ENCODE assay signal across 33 mouse cellular contexts in the genomic region with DNA sequence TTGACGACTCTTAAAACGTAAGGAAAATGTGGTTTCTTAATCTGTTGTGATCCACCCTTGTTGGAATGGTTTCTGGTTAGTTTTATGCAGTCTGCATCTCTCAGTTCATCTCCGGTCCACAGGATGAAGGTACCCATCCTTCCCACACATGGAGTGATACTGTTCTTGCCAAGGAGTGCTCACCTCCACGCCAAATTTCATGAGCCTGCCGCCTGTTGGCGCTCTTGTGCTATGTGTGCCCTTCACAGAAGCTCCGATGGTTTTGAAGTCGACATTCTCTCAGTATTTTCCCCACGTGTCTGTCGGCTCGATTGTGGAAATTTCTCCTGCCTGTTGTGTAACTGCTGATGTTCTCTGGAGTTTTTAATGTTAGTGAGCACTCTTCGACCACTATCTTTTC. TPM values are rescaled to one million over a fixed set of nuclear protein-coding genes. Genes with fewer than 3 reads are reported as not detected.
A peak's percentile ranks its signal among the peaks of the same experiment; 100 is the strongest.
DNase-seq lines count a peak whose midpoint lies in the region; ATAC-seq and TF ChIP-seq lines count a peak whose summit lies in the region.
"Had no signal": no experiment of that assay in that cellular context is flagged by ENCODE, and none has a peak within 500 bp of the region (broad histone marks: within the 10 kb centered on the region; RNA-seq: fewer than 3 reads in every experiment).

No protein-coding gene starts in this region.

- H3K9ac ChIP-seq in ES-Bruce4 (ENCODE audit: low read depth, poor library complexity, severe bottlenecking): no peak overlapping the region
- no peak overlapping the region for H3K9ac ChIP-seq in lung, postnatal 0 days (replicated peaks; ENCODE audit: low read depth)
- no peak overlapping the region for H3K9ac ChIP-seq in intestine, embryonic 15.5 days
- H3K9ac ChIP-seq: hindbrain, embryonic 12.5 days; limb, embryonic 12.5 days; liver, embryonic 15.5 days; lung, embryonic 15.5 days; neural tube, embryonic 15.5 days had no signal

- H3K9me3 ChIP-seq in ES-Bruce4 (replicated peaks; ENCODE audit: control insufficient read depth, insufficient read depth, low read length, poor library complexity, severe bottlenecking): no peaks in the 10 kb centered on the region; the same call in 1 of the 2 replicates
- H3K9me3 ChIP-seq in lung, postnatal 0 days (ENCODE audit: low read length): no peaks in the 10 kb centered on the region
- H3K9me3 ChIP-seq in intestine, embryonic 15.5 days: no peaks in the 10 kb centered on the region
- H3K9me3 ChIP-seq: liver, embryonic 15.5 days; lung, embryonic 15.5 days; neural tube, embryonic 15.5 days had no signal

- no peak overlapping the region for H3K4me2 ChIP-seq in lung, postnatal 0 days (replicated peaks; ENCODE audit: low read depth, low read length)
- no peak overlapping the region for H3K4me2 ChIP-seq in intestine, embryonic 15.5 days (replicated peaks)
- H3K4me2 ChIP-seq: hindbrain, embryonic 12.5 days; limb, embryonic 12.5 days; liver, embryonic 15.5 days; lung, embryonic 15.5 days; neural tube, embryonic 15.5 days had no signal

- no peak overlapping the region for H3K27ac ChIP-seq in ES-Bruce4 (ENCODE audit: insufficient read depth, low read length)
- H3K27ac ChIP-seq in lung, postnatal 0 days (ENCODE audit: low read length): no peak overlapping the region
- H3K27ac ChIP-seq in intestine, embryonic 15.5 days: no peak overlapping the region
- H3K27ac ChIP-seq: hindbrain, embryonic 12.5 days; hindbrain, postnatal 0 days; limb, embryonic 12.5 days; liver, embryonic 15.5 days; lung, embryonic 15.5 days; neural tube, embryonic 15.5 days; stomach, postnatal 0 days had no signal

- DNase-seq in brain, adult 2 months (ENCODE audit: low read depth, low spot score): peak; percentile 20
- DNase-seq in cerebellum, adult 8-10 months: peak; percentile 18
- DNase-seq in cerebellum, postnatal 25 days: peak; percentile 44 to 65
- no peak for DNase-seq in frontal cortex, postnatal 14 days (ENCODE audit: low spot score in 2 of 2)
- DNase-seq in lung, postnatal 0 days (ENCODE audit: low spot score): no peak
- DNase-seq: adrenal gland, postnatal 25 days; B cell, adult 2 months; gastrocnemius, postnatal 25 days; heart, adult 11 months; heart, postnatal 36 days; kidney, adult 9 months; kidney, postnatal 10 days; layer of hippocampus, adult 9-11 months; lung, postnatal 4 days; midbrain, embryonic 14.5 days; right cerebral cortex, postnatal 25 days; thymus, adult 18-20 months; thymus, postnatal 25 days had no signal

- no peaks in the 10 kb centered on the region for H3K27me3 ChIP-seq in ES-Bruce4 (ENCODE audit: control insufficient read depth, insufficient read depth, low read length, poor library complexity, severe bottlenecking)
- no peaks in the 10 kb centered on the region for H3K27me3 ChIP-seq in lung, postnatal 0 days (replicated peaks; ENCODE audit: insufficient read depth, low read length)
- no peaks in the 10 kb centered on the region for H3K27me3 ChIP-seq in intestine, embryonic 15.5 days (replicated peaks)
- H3K27me3 ChIP-seq: hindbrain, embryonic 12.5 days; limb, embryonic 12.5 days; liver, embryonic 15.5 days; lung, embryonic 15.5 days; neural tube, embryonic 15.5 days had no signal

- no peaks in the 10 kb centered on the region for H3K36me3 ChIP-seq in ES-Bruce4 (ENCODE audit: control insufficient read depth, insufficient read depth, low read length, poor library complexity, severe bottlenecking)
- no peaks in the 10 kb centered on the region for H3K36me3 ChIP-seq in lung, postnatal 0 days (ENCODE audit: insufficient read depth, low read length)
- no peaks in the 10 kb centered on the region for H3K36me3 ChIP-seq in intestine, embryonic 15.5 days
- H3K36me3 ChIP-seq: hindbrain, embryonic 12.5 days; limb, embryonic 12.5 days; liver, embryonic 15.5 days; lung, embryonic 15.5 days; neural tube, embryonic 15.5 days had no signal

- no peak for ATAC-seq in lung, postnatal 0 days
- ATAC-seq in intestine, embryonic 15.5 days: no peak
- ATAC-seq: forebrain, embryonic 14.5 days; hindbrain, postnatal 0 days; intestine, embryonic 16.5 days had no signal

- TF ChIP-seq CTCF in ES-Bruce4 (IDR thresholded peaks at IDR 0.05; ENCODE audit: low read depth, low read length): peak; percentile 40
- no peak for TF ChIP-seq CTCF in lung, postnatal 0 days (IDR thresholded peaks at IDR 0.05)

- H3K4me3 ChIP-seq in ES-Bruce4 (ENCODE audit: low read depth, low read length): no peak overlapping the region
- no peak overlapping the region for H3K4me3 ChIP-seq in lung, postnatal 0 days (ENCODE audit: low read depth, low read length)
- no peak overlapping the region for H3K4me3 ChIP-seq in intestine, embryonic 15.5 days (replicated peaks)
- H3K4me3 ChIP-seq: hindbrain, embryonic 12.5 days; limb, embryonic 12.5 days; liver, embryonic 15.5 days; lung, embryonic 15.5 days; neural tube, embryonic 15.5 days had no signal

- no peaks in the 10 kb centered on the region for H3K4me1 ChIP-seq in ES-Bruce4 (ENCODE audit: control insufficient read depth, insufficient read depth, low read length)
- no peaks in the 10 kb centered on the region for H3K4me1 ChIP-seq in lung, postnatal 0 days (ENCODE audit: insufficient read depth, low read depth, low read length)
- no peaks in the 10 kb centered on the region for H3K4me1 ChIP-seq in intestine, embryonic 15.5 days (replicated peaks)
- H3K4me1 ChIP-seq: hindbrain, embryonic 12.5 days; liver, embryonic 15.5 days; neural tube, embryonic 15.5 days had no signal

- 85% methylated on average over 12 of the region's 12 CpGs for WGBS in lung, postnatal 0 days
- WGBS in intestine, embryonic 15.5 days: 86% methylated on average over 12 of the region's 12 CpGs

- no peak for TF ChIP-seq EP300 in ES-Bruce4 (IDR thresholded peaks at IDR 0.05; ENCODE audit: insufficient read depth, low read depth, low read length)
- no peak for TF ChIP-seq EP300 in lung, postnatal 0 days (IDR thresholded peaks at IDR 0.05)

- TF ChIP-seq POLR2A in ES-Bruce4 (IDR thresholded peaks at IDR 0.05; ENCODE audit: insufficient read depth, low read length): no peak

RNA-seq across cellular contexts. Expression of gene A930009A15Rik, which starts 40.0 kb away (rescaled TPM):
- polyA plus RNA-seq in ES-Bruce4 (2011; ENCODE audit: insufficient read depth, insufficient read length, low read depth, missing spikeins): not detected in 2 replicates
- polyA plus RNA-seq in lung, postnatal 0 days (2015; fragmentation: Nextera tagmentation; extraction: Ambion mirVana): not detected in 2 replicates
- polyA plus RNA-seq in intestine, embryonic 15.5 days (2015; fragmentation: Nextera tagmentation; extraction: Ambion mirVana): not detected in 2 replicates
- polyA plus RNA-seq: forebrain, embryonic 14.5 days; heart, embryonic 11.5 days; heart, embryonic 16.5 days; intestine, embryonic 16.5 days; large intestine, adult 2 months; limb, embryonic 12.5 days; liver, adult 2 months; liver, embryonic 15.5 days; lung, embryonic 15.5 days; stomach, postnatal 0 days had no signal

RNA-seq across cellular contexts. Expression of gene Lgr5, which starts 57.8 kb away (rescaled TPM):
- polyA plus RNA-seq in ES-Bruce4 (2011; ENCODE audit: insufficient read depth, insufficient read length, low read depth, missing spikeins): 0.27 TPM in 1 of 2 replicates, not detected in the other
- polyA plus RNA-seq in lung, postnatal 0 days (2015; fragmentation: Nextera tagmentation; extraction: Ambion mirVana): 0.23 and 0.35 TPM in 2 replicates
- polyA plus RNA-seq in intestine, embryonic 15.5 days (2015; fragmentation: Nextera tagmentation; extraction: Ambion mirVana): 5.3 TPM in 2 replicates

Comparison
In these comparisons a context has a peak if more than half of its experiments do, and no peak if none do; other contexts are left out.
1. DNase-seq: peak in brain, adult 2 months (single experiment), cerebellum, adult 8-10 months (single experiment) and cerebellum, postnatal 25 days (2 of 2); none in frontal cortex, postnatal 14 days (0 of 2) and lung, postnatal 0 days (single experiment).